Mouse (Mus musculus) spleen, postnatal 36 days (tissue): ENCODE data around the gene Eif5.

Experiments
- DNase-seq, 2 experiments: peaks; one replicate each; pipeline ENCODE4 v3.0.0; 2022; ENCODE audit warnings: low spot score in 2 of 2, mixed read lengths in 1 of 2

The Eif5 gene

GRCm38 (mm10) chr12:111563076-111563629 is 25.3 kb downstream of the Eif5 start:
- DNase-seq = no peak

- DNase-seq = no peak
Observed at GRCm38 (mm10) chr12:111565363-111565762, 27.5 kb downstream of the Eif5 start.

GRCm38 (mm10) chr12:111568836-111569235 is 31.0 kb downstream of the Eif5 start:
- no peak for DNase-seq

- no peak for DNase-seq
Observed at GRCm38 (mm10) chr12:111572406-111572805, 34.6 kb downstream of the Eif5 start.

GRCm38 (mm10) chr12:111573315-111573714 is 35.5 kb downstream of the Eif5 start:
- DNase-seq = no peak

GRCm38 (mm10) chr12:111574074-111574886 is 36.5 kb downstream of the Eif5 start, which contains the start of gene Mark3:
Gene Mark3, plus strand, starts transcription at chr12:111574523.
- DNase-seq = peak; percentile 96

- peak; percentile 16 to 25 for DNase-seq
Observed at GRCm38 (mm10) chr12:111574887-111575838, 37.3 kb downstream of the Eif5 start.

GRCm38 (mm10) chr12:111583058-111583457 is 45.2 kb downstream of the Eif5 start:
- no peak for DNase-seq

- no peak for DNase-seq
Observed at GRCm38 (mm10) chr12:111584401-111584800, 46.6 kb downstream of the Eif5 start.

- no peak for DNase-seq
Observed at GRCm38 (mm10) chr12:111587252-111587651, 49.4 kb downstream of the Eif5 start.

- peak; percentile 12 to 13 for DNase-seq
Observed at GRCm38 (mm10) chr12:111592407-111593021, 54.7 kb downstream of the Eif5 start.

GRCm38 (mm10) chr12:111593775-111594174 is 56.0 kb downstream of the Eif5 start:
- DNase-seq = no peak
